Mouse (Mus musculus): Measurements from ENCODE around the gene BC051142. TPM values are rescaled to one million over a fixed set of nuclear protein-coding genes. Genes with fewer than 3 reads are reported as not detected.

BC051142 gene
- polyA plus RNA-seq, 1 experiment = 8.7 TPM

DNA sequence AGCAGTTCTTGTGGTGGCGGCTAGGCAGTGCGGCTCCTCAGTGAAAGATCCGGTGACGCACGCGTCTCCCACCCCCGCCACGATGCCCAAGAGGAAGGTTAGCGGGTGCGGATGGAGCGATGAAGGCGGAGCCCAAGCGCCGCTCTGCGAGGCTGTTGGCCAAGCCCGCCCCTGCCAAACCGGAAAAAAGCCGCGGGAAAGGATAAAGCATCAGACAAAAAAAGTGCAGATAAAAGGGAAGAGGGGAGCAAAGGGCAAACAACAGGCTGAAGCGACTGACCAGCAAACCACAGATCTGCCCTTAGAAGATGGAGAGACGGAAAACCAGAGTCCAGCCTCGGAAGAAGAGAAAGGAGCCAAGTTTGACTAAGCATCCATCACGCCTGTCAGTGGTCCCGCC, 6.3 kb upstream of the BC051142 start:
- no peak for TF ChIP-seq POLR2A (IDR thresholded peaks at IDR 0.05; ENCODE audit: extremely low read depth, insufficient read depth, low read length)
- no peak for TF ChIP-seq CTCF (IDR thresholded peaks at IDR 0.05; ENCODE audit: extremely low read depth, insufficient read depth, low read length)
- H3K4me1 ChIP-seq (ENCODE audit: control insufficient read depth, insufficient read depth, low read length) = no peaks in the 10 kb centered on the region
- no peak overlapping the region for H3K27ac ChIP-seq (ENCODE audit: insufficient read depth, low read length)
- H3K4me3 ChIP-seq (ENCODE audit: insufficient read depth, low read length) = peak overlapping the region; percentile 18; the same call in 1 of the 2 replicates

DNA sequence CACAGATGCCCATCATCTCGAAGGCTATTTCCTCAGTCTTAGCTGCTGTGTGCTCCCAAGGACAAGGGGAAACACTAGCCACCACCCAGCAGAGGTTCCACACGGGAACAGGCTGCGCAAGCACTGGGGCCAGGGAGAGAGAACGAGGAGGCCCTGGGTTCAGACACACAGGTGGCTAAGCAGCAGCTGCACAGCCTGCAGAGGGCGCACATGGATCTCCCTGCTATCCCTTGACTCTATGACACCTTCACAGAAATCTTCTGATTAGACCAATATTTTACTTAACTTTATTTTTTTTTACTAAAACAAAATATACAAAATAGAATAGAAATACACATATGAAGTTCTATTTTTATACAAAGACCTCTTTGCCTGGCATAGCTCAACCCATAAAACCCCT, 1.3 kb upstream of the BC051142 start:
- TF ChIP-seq CTCF (IDR thresholded peaks at IDR 0.05; ENCODE audit: extremely low read depth, insufficient read depth, low read length) (no peak), POLR2A (IDR thresholded peaks at IDR 0.05; ENCODE audit: extremely low read depth, insufficient read depth, low read length) (no peak)
- Histone ChIP-seq H3K27ac (ENCODE audit: insufficient read depth, low read length) (no peak overlapping the region), H3K4me1 (ENCODE audit: control insufficient read depth, insufficient read depth, low read length) (no peaks in the 10 kb centered on the region), H3K4me3 (ENCODE audit: insufficient read depth, low read length) (no peak overlapping the region)

DNA sequence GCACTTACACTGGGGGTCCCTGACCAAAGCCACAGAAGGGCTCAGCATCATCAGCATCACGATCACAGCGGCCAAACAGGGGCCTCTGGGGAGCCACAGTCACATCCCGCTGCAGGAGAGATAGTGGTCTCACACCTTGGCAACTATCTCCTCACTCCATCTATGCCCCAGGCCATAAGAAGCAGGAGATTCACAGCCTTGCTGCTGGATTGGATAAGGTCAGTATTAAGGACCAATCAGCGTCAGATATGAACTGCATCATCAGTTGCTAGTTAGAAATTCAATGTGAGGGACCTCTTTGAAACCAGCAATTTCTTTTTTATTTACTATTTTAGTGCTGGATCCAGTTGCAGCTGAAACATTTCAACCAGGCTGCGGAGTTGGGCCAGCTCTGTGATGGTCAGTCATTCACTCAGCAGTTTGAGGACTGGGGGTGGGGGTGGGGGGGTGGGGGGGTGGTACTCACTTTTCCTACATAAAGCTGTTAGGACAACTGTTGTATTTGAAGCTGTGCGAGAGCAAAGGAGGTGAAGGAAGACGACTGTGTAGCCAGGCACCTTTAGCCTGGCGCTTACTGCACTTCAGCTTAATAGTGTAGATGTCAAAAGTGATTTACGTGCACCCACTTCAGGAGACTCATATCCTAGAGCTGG, 436 bp upstream of the BC051142 start:
- no peaks in the 10 kb centered on the region for H3K4me1 ChIP-seq (ENCODE audit: control insufficient read depth, insufficient read depth, low read length)
- H3K27ac ChIP-seq (ENCODE audit: insufficient read depth, low read length) = no peak overlapping the region
- peak overlapping the region; percentile 36; the same call in 1 of the 2 replicates for H3K4me3 ChIP-seq (ENCODE audit: insufficient read depth, low read length)
- TF ChIP-seq POLR2A (IDR thresholded peaks at IDR 0.05; ENCODE audit: extremely low read depth, insufficient read depth, low read length) = no peak
- TF ChIP-seq CTCF (IDR thresholded peaks at IDR 0.05; ENCODE audit: extremely low read depth, insufficient read depth, low read length) = no peak

DNA sequence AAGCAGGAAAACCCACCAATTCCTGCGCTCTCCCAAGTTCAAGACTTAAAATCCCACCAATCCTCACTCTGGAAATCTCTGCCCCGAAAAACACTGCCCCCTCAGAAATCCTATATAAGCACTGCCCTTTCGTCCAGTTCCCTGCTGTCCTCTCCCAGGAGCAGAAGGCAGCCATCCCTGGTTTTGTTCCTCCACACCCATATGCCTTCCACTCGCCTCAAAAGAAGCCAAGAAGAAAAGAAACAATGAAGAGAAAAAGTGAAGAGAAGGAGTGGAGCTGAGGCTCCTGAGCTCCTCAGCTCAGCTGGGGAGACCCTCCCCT, 735 bp downstream of the BC051142 start:
- Histone ChIP-seq H3K4me3 (ENCODE audit: insufficient read depth, low read length) (peak overlapping the region; percentile 36; the same call in 1 of the 2 replicates), H3K4me1 (ENCODE audit: control insufficient read depth, insufficient read depth, low read length) (no peaks in the 10 kb centered on the region), H3K27ac (ENCODE audit: insufficient read depth, low read length) (no peak overlapping the region)
- no peak for TF ChIP-seq POLR2A (IDR thresholded peaks at IDR 0.05; ENCODE audit: extremely low read depth, insufficient read depth, low read length)
- TF ChIP-seq CTCF (IDR thresholded peaks at IDR 0.05; ENCODE audit: extremely low read depth, insufficient read depth, low read length) = no peak

DNA sequence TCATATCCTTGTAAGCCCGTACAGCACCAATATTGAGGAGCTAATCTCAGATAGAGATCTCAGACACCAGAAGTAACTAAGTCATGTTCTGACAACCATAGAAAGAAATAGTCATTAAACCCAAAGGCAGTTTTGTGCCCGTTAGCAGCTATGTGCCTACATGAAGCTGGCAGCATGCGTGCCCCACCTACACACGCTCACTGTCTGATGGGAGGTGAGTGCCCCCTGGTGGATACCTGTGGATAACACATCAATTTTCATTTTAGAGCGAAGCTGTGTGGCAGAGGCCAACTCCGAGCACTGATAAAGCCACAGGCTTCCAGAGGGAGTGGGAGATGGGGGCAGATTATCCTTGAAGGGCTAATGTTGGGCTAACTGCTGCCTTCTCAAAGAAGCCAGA, 12.5 kb downstream of the BC051142 start:
- TF ChIP-seq CTCF (IDR thresholded peaks at IDR 0.05; ENCODE audit: extremely low read depth, insufficient read depth, low read length) (peak; percentile 97), POLR2A (IDR thresholded peaks at IDR 0.05; ENCODE audit: extremely low read depth, insufficient read depth, low read length) (no peak)

DNA sequence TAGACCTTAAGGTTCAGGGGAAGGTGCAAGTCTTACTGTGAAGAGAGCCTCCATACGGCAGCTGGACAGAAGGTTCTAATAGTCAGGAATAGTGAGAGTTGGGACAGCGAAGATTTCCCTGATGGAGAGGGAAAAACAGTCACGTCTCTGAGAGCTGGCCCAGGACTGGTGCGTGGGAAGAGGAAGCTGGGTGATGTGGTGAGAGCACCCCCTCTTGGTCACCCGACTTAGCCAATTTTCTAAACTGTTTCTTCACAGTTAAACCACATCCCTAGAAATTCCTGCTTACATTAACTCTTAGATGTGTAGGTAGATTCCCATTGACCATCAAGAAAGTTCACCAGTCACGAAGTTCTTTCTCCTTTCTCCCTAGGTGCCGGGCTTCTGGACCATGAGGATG, 21.4 kb downstream of the BC051142 start:
- Histone ChIP-seq H3K4me1 (ENCODE audit: control insufficient read depth, insufficient read depth, low read length) (no peaks in the 10 kb centered on the region), H3K27ac (ENCODE audit: insufficient read depth, low read length) (no peak overlapping the region), H3K4me3 (ENCODE audit: insufficient read depth, low read length) (no peak overlapping the region)
- no peak for TF ChIP-seq CTCF (IDR thresholded peaks at IDR 0.05; ENCODE audit: extremely low read depth, insufficient read depth, low read length)
- no peak for TF ChIP-seq POLR2A (IDR thresholded peaks at IDR 0.05; ENCODE audit: extremely low read depth, insufficient read depth, low read length)

More for the DNA sequence above, 12.5 kb downstream of the BC051142 start:
- Histone ChIP-seq H3K4me3 (ENCODE audit: insufficient read depth, low read length) (no peak overlapping the region), H3K4me1 (ENCODE audit: control insufficient read depth, insufficient read depth, low read length) (no peaks in the 10 kb centered on the region), H3K27ac (ENCODE audit: insufficient read depth, low read length) (no peak overlapping the region)

DNA sequence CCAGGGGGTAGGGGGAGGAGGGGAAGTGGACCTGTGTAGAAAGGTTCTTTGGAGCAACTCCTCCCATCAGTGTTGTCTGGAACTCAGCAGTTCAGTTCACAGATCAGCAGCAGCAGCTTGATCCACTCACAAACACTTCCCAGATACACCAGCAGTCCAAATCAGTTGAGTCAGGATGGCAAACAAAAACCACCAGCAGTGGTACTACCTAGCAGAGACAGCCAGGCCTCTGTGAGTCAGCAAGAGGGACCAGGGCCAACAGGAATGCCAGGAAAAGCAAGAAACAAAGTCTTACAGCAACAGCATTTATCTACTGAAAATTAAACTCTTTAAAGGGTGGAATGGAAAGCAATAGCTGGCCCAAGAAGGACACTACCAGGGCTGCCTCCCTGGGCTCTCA, 29.0 kb downstream of the BC051142 start:
- Histone ChIP-seq H3K4me3 (ENCODE audit: insufficient read depth, low read length) (no peak overlapping the region), H3K4me1 (ENCODE audit: control insufficient read depth, insufficient read depth, low read length) (no peaks in the 10 kb centered on the region), H3K27ac (ENCODE audit: insufficient read depth, low read length) (no peak overlapping the region)
- TF ChIP-seq CTCF (IDR thresholded peaks at IDR 0.05; ENCODE audit: extremely low read depth, insufficient read depth, low read length) (no peak), POLR2A (IDR thresholded peaks at IDR 0.05; ENCODE audit: extremely low read depth, insufficient read depth, low read length) (no peak)

DNA sequence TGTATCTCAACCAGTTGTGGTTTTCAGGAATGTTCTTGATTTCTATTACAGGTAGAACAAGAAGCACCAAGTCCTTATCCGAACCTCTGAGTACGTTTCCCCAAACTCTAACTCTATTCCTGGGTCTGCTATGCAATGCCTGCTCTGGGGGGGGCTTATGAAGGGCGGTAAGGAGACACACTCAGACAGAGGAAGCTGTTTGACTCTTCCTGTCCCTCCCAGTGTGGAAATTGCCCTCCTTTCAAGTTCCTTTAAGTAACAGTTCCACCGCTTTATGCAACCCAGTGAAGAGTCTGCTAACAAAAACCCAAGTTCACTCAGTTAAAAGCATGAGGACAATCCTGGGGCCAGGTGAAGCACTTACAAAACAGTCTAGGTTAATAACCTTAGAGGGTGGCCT, 38.5 kb downstream of the BC051142 start:
- Histone ChIP-seq H3K4me3 (ENCODE audit: insufficient read depth, low read length) (no peak overlapping the region), H3K27ac (ENCODE audit: insufficient read depth, low read length) (no peak overlapping the region), H3K4me1 (ENCODE audit: control insufficient read depth, insufficient read depth, low read length) (peaks cover 4% of the 10 kb centered on the region; the same call in 1 of the 2 replicates)
- TF ChIP-seq CTCF (IDR thresholded peaks at IDR 0.05; ENCODE audit: extremely low read depth, insufficient read depth, low read length) (no peak), POLR2A (IDR thresholded peaks at IDR 0.05; ENCODE audit: extremely low read depth, insufficient read depth, low read length) (no peak)

DNA sequence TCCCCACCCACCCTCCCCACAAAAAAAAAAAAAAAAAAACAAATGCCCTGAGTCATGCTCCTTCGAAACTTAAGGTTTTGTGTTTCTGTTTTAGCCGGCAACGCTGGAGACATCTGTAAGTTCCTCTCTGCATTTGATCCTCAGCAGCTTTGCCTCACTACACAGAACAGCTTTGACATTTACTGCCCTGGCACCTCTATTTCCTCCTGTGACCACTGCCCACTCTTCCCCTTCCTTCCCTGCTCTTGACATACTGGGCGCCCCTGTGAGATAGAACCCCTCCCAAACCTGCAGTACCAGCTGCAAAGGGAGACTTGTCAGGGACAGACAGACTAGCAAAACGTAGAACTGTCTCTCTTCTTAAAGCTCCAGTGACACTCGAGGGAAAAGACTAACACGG, 39.0 kb downstream of the BC051142 start:
- H3K27ac ChIP-seq (ENCODE audit: insufficient read depth, low read length) = no peak overlapping the region
- no peak for TF ChIP-seq CTCF (IDR thresholded peaks at IDR 0.05; ENCODE audit: extremely low read depth, insufficient read depth, low read length)
- no peak for TF ChIP-seq POLR2A (IDR thresholded peaks at IDR 0.05; ENCODE audit: extremely low read depth, insufficient read depth, low read length)

DNA sequence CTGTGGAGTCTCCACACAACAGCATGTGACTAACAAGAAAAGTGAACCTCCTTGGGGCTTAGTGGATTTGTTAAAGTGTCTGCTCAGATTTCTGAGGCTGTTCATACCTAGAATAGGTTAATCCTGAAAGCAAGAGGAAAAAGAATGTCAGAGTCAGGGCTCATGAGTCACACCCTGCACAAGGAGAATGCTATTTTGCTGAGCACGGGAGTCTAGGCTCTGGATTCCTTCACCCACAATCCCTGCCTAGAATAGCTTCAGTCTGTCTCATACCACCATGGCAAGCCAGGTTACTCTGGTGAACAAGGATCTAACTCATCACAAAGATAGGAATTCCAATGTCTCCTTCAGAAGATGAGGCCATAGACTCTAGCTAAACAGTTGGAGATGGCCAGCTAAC, 40.0 kb downstream of the BC051142 start:
- Histone ChIP-seq H3K27ac (ENCODE audit: insufficient read depth, low read length) (no peak overlapping the region), H3K4me1 (ENCODE audit: control insufficient read depth, insufficient read depth, low read length) (peaks cover 4% of the 10 kb centered on the region; the same call in 1 of the 2 replicates), H3K4me3 (ENCODE audit: insufficient read depth, low read length) (no peak overlapping the region)
- TF ChIP-seq POLR2A (IDR thresholded peaks at IDR 0.05; ENCODE audit: extremely low read depth, insufficient read depth, low read length) (no peak), CTCF (IDR thresholded peaks at IDR 0.05; ENCODE audit: extremely low read depth, insufficient read depth, low read length) (no peak)

More for the DNA sequence above, 39.0 kb downstream of the BC051142 start:
- peaks cover 4% of the 10 kb centered on the region; the same call in 1 of the 2 replicates for H3K4me1 ChIP-seq (ENCODE audit: control insufficient read depth, insufficient read depth, low read length)
- no peak overlapping the region for H3K4me3 ChIP-seq (ENCODE audit: insufficient read depth, low read length)
